Mouse (Mus musculus) testis, adult 2 months (tissue): ENCODE data around the gene Maml3. TPM values are rescaled to one million over a fixed set of nuclear protein-coding genes. Genes with fewer than 3 reads are reported as not detected.

Experiments
- H3K27ac ChIP-seq: fragments of 200-500 bp; 2 replicates; pipeline ENCODE4 v1.5.1; 2012; ENCODE audit warnings: low read depth, low read length; ENCODE audit not compliant: control insufficient read depth, insufficient read depth
- H3K27me3 ChIP-seq: fragments of 200-500 bp; 2 replicates; pipeline ENCODE4 v1.6.1; 2012; ENCODE audit warnings: mild to moderate bottlenecking, low read length, moderate library complexity; ENCODE audit not compliant: control insufficient read depth, insufficient read depth
- H3K36me3 ChIP-seq: fragments of 200-500 bp; 2 replicates; pipeline ENCODE4 v1.6.1; 2012; ENCODE audit warnings: mild to moderate bottlenecking, low read length; ENCODE audit not compliant: control insufficient read depth, insufficient read depth
- H3K4me1 ChIP-seq: fragments of 200-500 bp; 2 replicates; pipeline ENCODE4 v1.6.1; 2012; ENCODE audit warnings: low read length; ENCODE audit not compliant: control insufficient read depth, insufficient read depth
- H3K4me3 ChIP-seq: fragments of 200-500 bp; 2 replicates; pipeline ENCODE4 v1.5.1; 2012; ENCODE audit warnings: low read depth, mild to moderate bottlenecking, low read length, moderate library complexity, mixed read lengths; ENCODE audit not compliant: control insufficient read depth
- CTCF ChIP-seq: fragments of 200-500 bp; IDR thresholded peaks from 2 replicates; pipeline ENCODE4 v1.5.1; 2012; ENCODE audit warnings: low read depth, mild to moderate bottlenecking, inconsistent platforms, low read length, moderate library complexity; ENCODE audit not compliant: control insufficient read depth, insufficient read depth, insufficient replicate concordance
- POLR2A ChIP-seq: fragments of 200-500 bp; IDR thresholded peaks from 2 replicates; pipeline ENCODE4 v1.6.1; 2012; ENCODE audit warnings: low read depth, mild to moderate bottlenecking, inconsistent platforms, low read length, moderate library complexity; ENCODE audit not compliant: control insufficient read depth
- polyA plus RNA-seq: library from polyadenylated mRNA; depleted of rRNA; stranded (reverse); fragments of >200 nt; gene quantifications from 2 replicates; pipeline ENCODE4 v1.2.3, GENCODE M21; 2012

Gene Maml3
- polyA plus RNA-seq, 1 experiment: 2.9 TPM

- H3K36me3 ChIP-seq: no peaks in the 10 kb centered on the region
- H3K4me1 ChIP-seq: peaks cover 9% of the 10 kb centered on the region
- no peaks in the 10 kb centered on the region for H3K27me3 ChIP-seq
- H3K4me3 ChIP-seq: no peak overlapping the region
- TF ChIP-seq POLR2A: no peak
- no peak for TF ChIP-seq CTCF
- no peak overlapping the region for H3K27ac ChIP-seq
Observed at GRCm38 (mm10) chr3:51670414-51671070, 434.3 kb downstream of the Maml3 start.

- TF ChIP-seq POLR2A (no peak), CTCF (no peak)
- Histone ChIP-seq H3K36me3 (no peaks in the 10 kb centered on the region), H3K27ac (no peak overlapping the region), H3K4me3 (no peak overlapping the region), H3K4me1 (peaks cover 6% of the 10 kb centered on the region), H3K27me3 (no peaks in the 10 kb centered on the region)
Observed at GRCm38 (mm10) chr3:51668607-51669006, 436.3 kb downstream of the Maml3 start.

GRCm38 (mm10) chr3:51662557-51662956 is 442.3 kb downstream of the Maml3 start:
- Histone ChIP-seq H3K4me3 (no peak overlapping the region), H3K27me3 (no peaks in the 10 kb centered on the region), H3K4me1 (no peaks in the 10 kb centered on the region), H3K36me3 (no peaks in the 10 kb centered on the region), H3K27ac (no peak overlapping the region)
- TF ChIP-seq CTCF (no peak), POLR2A (no peak)

DNA sequence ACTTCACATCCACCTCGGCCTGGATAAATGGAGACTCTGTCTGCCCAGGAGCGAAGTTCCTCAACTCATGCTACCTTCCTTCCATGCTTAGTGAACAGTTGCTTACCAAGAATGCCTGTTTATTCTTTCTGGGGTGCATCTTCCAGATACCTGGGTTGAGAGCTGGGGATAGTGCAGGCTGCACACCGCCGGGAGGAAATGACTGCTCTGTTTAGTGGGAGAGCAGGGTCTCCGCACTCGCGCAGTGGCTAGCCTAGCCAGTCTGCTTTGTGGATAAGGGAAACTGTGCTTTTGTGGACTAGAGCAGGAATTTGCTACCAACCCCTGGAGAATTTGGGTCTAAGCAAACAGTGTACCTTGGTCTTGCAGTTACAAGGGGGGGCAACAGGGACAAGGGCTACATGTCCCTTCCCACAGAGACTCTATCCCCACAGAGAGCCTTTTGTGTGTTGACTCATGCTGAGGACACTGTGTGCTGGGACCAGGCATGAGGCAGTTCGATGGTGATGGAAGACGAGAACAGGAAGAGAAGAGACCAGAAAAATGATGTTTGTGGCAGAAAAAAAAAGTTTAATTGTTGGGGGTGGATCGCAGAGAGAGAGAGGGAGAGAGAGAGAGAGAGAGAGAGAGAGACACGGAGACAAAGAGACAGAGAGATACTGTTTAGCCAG is 442.9 kb downstream of the Maml3 start:
- no peak overlapping the region for H3K4me3 ChIP-seq

DNA sequence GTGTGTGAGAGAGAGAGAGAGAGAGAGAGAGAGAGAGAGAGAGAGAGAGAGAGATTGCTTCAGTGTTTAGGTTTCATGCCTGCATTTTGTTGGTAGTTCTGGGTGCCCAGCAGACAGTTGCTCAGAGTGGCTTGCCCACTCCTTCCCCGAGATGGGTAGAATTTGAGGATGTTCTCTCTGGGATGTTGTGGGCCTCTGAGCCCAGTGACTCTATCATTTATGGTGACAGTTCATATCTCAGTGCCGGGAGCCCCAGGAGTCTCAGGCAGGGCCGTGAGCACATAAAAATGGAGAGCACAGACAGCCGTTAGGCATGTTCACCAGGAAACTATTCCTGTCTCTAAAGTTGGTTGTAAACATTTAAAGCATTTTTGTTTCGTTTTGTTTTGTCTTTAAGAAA is 443.5 kb downstream of the Maml3 start:
- TF ChIP-seq POLR2A (no peak), CTCF (no peak)

More for the DNA sequence above, 442.9 kb downstream of the Maml3 start:
- Histone ChIP-seq H3K36me3 (no peaks in the 10 kb centered on the region), H3K4me1 (no peaks in the 10 kb centered on the region), H3K27me3 (no peaks in the 10 kb centered on the region), H3K27ac (no peak overlapping the region)
- TF ChIP-seq POLR2A (no peak), CTCF (no peak)

DNA sequence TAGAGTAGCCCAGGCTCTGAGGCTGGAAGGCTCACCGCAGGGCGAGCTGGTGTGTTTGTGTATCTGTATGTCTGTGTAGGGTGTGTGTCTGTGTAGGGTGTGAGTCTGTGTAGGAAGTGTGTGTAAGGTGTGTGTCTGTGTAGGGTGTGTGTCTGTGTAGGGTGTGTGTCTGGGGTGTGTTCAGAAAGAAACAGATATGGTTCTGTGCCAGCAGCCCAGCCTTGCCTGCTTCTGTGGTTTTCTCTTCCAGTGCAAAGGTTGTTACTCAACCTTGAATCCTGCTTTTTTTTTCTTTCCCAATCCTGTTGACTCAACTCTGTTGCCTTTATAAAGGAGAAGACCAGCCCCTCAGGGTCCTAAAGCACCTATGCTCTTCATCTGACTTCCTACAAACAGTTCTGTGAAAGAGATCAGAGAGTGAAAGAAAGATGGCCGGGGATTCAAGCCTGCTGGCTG is 444.0 kb downstream of the Maml3 start:
- H3K4me1 ChIP-seq: no peaks in the 10 kb centered on the region
- H3K27ac ChIP-seq: no peak overlapping the region
- no peaks in the 10 kb centered on the region for H3K27me3 ChIP-seq
- no peak overlapping the region for H3K4me3 ChIP-seq
- TF ChIP-seq POLR2A: no peak
- no peak for TF ChIP-seq CTCF
- no peaks in the 10 kb centered on the region for H3K36me3 ChIP-seq

More for the DNA sequence above, 443.5 kb downstream of the Maml3 start:
- Histone ChIP-seq H3K27me3 (no peaks in the 10 kb centered on the region), H3K4me1 (no peaks in the 10 kb centered on the region), H3K36me3 (no peaks in the 10 kb centered on the region), H3K27ac (no peak overlapping the region), H3K4me3 (no peak overlapping the region)

GRCm38 (mm10) chr3:51660060-51660459 is 444.8 kb downstream of the Maml3 start, which contains the start of gene Mgst2:
TSS of gene Mgst2 (plus strand) at chr3:51660360.
- TF ChIP-seq CTCF (no peak), POLR2A (no peak)
- Histone ChIP-seq H3K4me3 (no peak within 1 kb of the TSS), H3K36me3 (no peaks in the 10 kb centered on the region), H3K4me1 (no peaks in the 10 kb centered on the region), H3K27me3 (no peaks in the 10 kb centered on the region), H3K27ac (no peak within 1 kb of the TSS)

- no peak overlapping the region for H3K4me3 ChIP-seq
- H3K27ac ChIP-seq: no peak overlapping the region
- no peaks in the 10 kb centered on the region for H3K27me3 ChIP-seq
- H3K4me1 ChIP-seq: no peaks in the 10 kb centered on the region
- no peak for TF ChIP-seq CTCF
- TF ChIP-seq POLR2A: no peak
- H3K36me3 ChIP-seq: no peaks in the 10 kb centered on the region
Observed at GRCm38 (mm10) chr3:51659415-51659814, 445.5 kb downstream of the Maml3 start.
